Mouse (Mus musculus) spleen, postnatal 4 days (tissue): ENCODE results near the gene Duoxa1.
"Not testable (repeated sequence)": the region's sequence is repeated elsewhere in the genome, so short reads cannot be mapped to it uniquely, and the experiment has no call there.

Source experiments
- DNase-seq, 2 experiments: peaks; one replicate each; pipeline ENCODE4 v3.0.0; 2022; ENCODE audit warnings: low spot score in 2 of 2

Gene Duoxa1

GRCm38 (mm10) chr2:122313536-122313935 lies at the start of gene Duoxa1:
TSS of gene Duoxa1 (minus strand) at chr2:122313730.
- no peak for DNase-seq

- peak in 1 of 2 experiments; percentile 55 for DNase-seq
Measured at GRCm38 (mm10) chr2:122362622-122363523, 49.3 kb upstream of the Duoxa1 start.

GRCm38 (mm10) chr2:122361868-122362621 lies 48.5 kb upstream of the Duoxa1 start:
- peak in 1 of 2 experiments; percentile 59 for DNase-seq

GRCm38 (mm10) chr2:122361181-122361580 lies 47.7 kb upstream of the Duoxa1 start:
- DNase-seq = peak in 1 of 2 experiments; percentile 55

- peak in 1 of 2 experiments; percentile 51 for DNase-seq
Measured at GRCm38 (mm10) chr2:122360310-122360709, 46.8 kb upstream of the Duoxa1 start.

GRCm38 (mm10) chr2:122356187-122356586 lies 42.7 kb upstream of the Duoxa1 start:
- peak in 1 of 2 experiments; percentile 56 for DNase-seq

- DNase-seq = no peak
Measured at GRCm38 (mm10) chr2:122355389-122355788, 41.9 kb upstream of the Duoxa1 start.

- DNase-seq = peak in 1 of 2 experiments; percentile 51
Measured at GRCm38 (mm10) chr2:122354191-122354929, 40.8 kb upstream of the Duoxa1 start.

- DNase-seq = no peak
Measured at GRCm38 (mm10) chr2:122353765-122354164, 40.2 kb upstream of the Duoxa1 start.

- no peak for DNase-seq
Measured at GRCm38 (mm10) chr2:122352992-122353391, 39.5 kb upstream of the Duoxa1 start.

- DNase-seq = no peak
Measured at GRCm38 (mm10) chr2:122351931-122352329, 38.4 kb upstream of the Duoxa1 start.

- DNase-seq = no peak
Measured at GRCm38 (mm10) chr2:122351156-122351930, 37.8 kb upstream of the Duoxa1 start.

- DNase-seq = peak; percentile 37 to 74
Measured at GRCm38 (mm10) chr2:122349136-122349785, 35.7 kb upstream of the Duoxa1 start.

GRCm38 (mm10) chr2:122348531-122349131 lies 35.1 kb upstream of the Duoxa1 start:
- DNase-seq = peak; percentile 84 to 95

GRCm38 (mm10) chr2:122347257-122347656 lies 33.7 kb upstream of the Duoxa1 start:
- no peak for DNase-seq

- DNase-seq = not testable (repeated sequence)
Measured at GRCm38 (mm10) chr2:122346164-122346563, 32.6 kb upstream of the Duoxa1 start.

GRCm38 (mm10) chr2:122345106-122345893 lies 31.8 kb upstream of the Duoxa1 start:
- DNase-seq = no peak

GRCm38 (mm10) chr2:122337291-122337690 lies 23.8 kb upstream of the Duoxa1 start:
- DNase-seq = no peak

GRCm38 (mm10) chr2:122334170-122334569 lies 20.6 kb upstream of the Duoxa1 start:
- peak in 1 of 2 experiments; percentile 34 for DNase-seq
